Mouse (Mus musculus): Measurements from ENCODE around the gene Vezt. TPM values are rescaled to one million over a fixed set of nuclear protein-coding genes. Genes with fewer than 3 reads are reported as not detected.

Gene Vezt
- polyA plus RNA-seq, 1 experiment from 2014 or later = 29.3 TPM

- Histone ChIP-seq H3K4me2 (no peak overlapping the region), H3K27me3 (ENCODE audit: insufficient read depth, low read length) (no peaks in the 10 kb centered on the region), H3K9me3 (ENCODE audit: low read depth, low read length) (no peaks in the 10 kb centered on the region), H3K27ac (ENCODE audit: low read depth) (no peak overlapping the region), H3K4me1 (ENCODE audit: insufficient read depth) (no peaks in the 10 kb centered on the region; the same call in 1 of the 2 replicates), H3K4me3 (ENCODE audit: low read depth, low read length) (no peak overlapping the region), H3K9ac (no peak overlapping the region), H3K36me3 (ENCODE audit: insufficient read depth) (no peaks in the 10 kb centered on the region)
- no peak for TF ChIP-seq CTCF (IDR thresholded peaks at IDR 0.05; ENCODE audit: low read depth)
- DNase-seq = no peak
- no peak for ATAC-seq (ENCODE audit: insufficient read depth)
- WGBS = 82% methylated on average over 7 of the region's 7 CpGs
Observed at GRCm38 (mm10) chr10:93953504-93953903, 82.1 kb downstream of the Vezt start.

GRCm38 (mm10) chr10:93950991-93951390 lies 84.6 kb downstream of the Vezt start:
- Histone ChIP-seq H3K4me2 (no peak overlapping the region), H3K36me3 (ENCODE audit: insufficient read depth) (no peaks in the 10 kb centered on the region), H3K4me3 (ENCODE audit: low read depth, low read length) (no peak overlapping the region), H3K9ac (no peak overlapping the region), H3K4me1 (ENCODE audit: insufficient read depth) (no peaks in the 10 kb centered on the region; the same call in 1 of the 2 replicates), H3K27me3 (ENCODE audit: insufficient read depth, low read length) (no peaks in the 10 kb centered on the region), H3K27ac (ENCODE audit: low read depth) (no peak overlapping the region), H3K9me3 (ENCODE audit: low read depth, low read length) (no peaks in the 10 kb centered on the region)
- no peak for TF ChIP-seq CTCF (IDR thresholded peaks at IDR 0.05; ENCODE audit: low read depth)
- DNase-seq = peak; percentile 11
- no peak for ATAC-seq (ENCODE audit: insufficient read depth)
- WGBS = 73% methylated on average over 3 of the region's 3 CpGs

- no peak overlapping the region for H3K4me3 ChIP-seq (ENCODE audit: low read depth, low read length)
- H3K9ac ChIP-seq = no peak overlapping the region
- no peaks in the 10 kb centered on the region for H3K9me3 ChIP-seq (ENCODE audit: low read depth, low read length)
- no peaks in the 10 kb centered on the region for H3K36me3 ChIP-seq (ENCODE audit: insufficient read depth)
- TF ChIP-seq CTCF (IDR thresholded peaks at IDR 0.05; ENCODE audit: low read depth) = no peak
- ATAC-seq (ENCODE audit: insufficient read depth) = no peak
- no peak for DNase-seq
- no peak overlapping the region for H3K27ac ChIP-seq (ENCODE audit: low read depth)
- H3K4me2 ChIP-seq = no peak overlapping the region
- no peaks in the 10 kb centered on the region for H3K27me3 ChIP-seq (ENCODE audit: insufficient read depth, low read length)
- 87% methylated on average over 2 of the region's 2 CpGs for WGBS
- H3K4me1 ChIP-seq (ENCODE audit: insufficient read depth) = no peaks in the 10 kb centered on the region; the same call in 1 of the 2 replicates
Observed at GRCm38 (mm10) chr10:93949921-93950320, 85.7 kb downstream of the Vezt start.

- H3K9me3 ChIP-seq (ENCODE audit: low read depth, low read length) = no peaks in the 10 kb centered on the region
- no peak for DNase-seq
- no peaks in the 10 kb centered on the region for H3K36me3 ChIP-seq (ENCODE audit: insufficient read depth)
- no peaks in the 10 kb centered on the region for H3K4me1 ChIP-seq (ENCODE audit: insufficient read depth)
- TF ChIP-seq CTCF (IDR thresholded peaks at IDR 0.05; ENCODE audit: low read depth) = no peak
- peak overlapping the region; percentile 12; the same call in 1 of the 2 replicates for H3K4me2 ChIP-seq
- H3K27me3 ChIP-seq (ENCODE audit: insufficient read depth, low read length) = no peaks in the 10 kb centered on the region
- H3K9ac ChIP-seq = no peak overlapping the region
- no peak overlapping the region for H3K27ac ChIP-seq (ENCODE audit: low read depth)
- 53% methylated on average over 9 of the region's 9 CpGs for WGBS
- ATAC-seq (ENCODE audit: insufficient read depth) = peak; percentile 49; the same call in 1 of the 2 replicates
- H3K4me3 ChIP-seq (ENCODE audit: low read depth, low read length) = no peak overlapping the region
Observed at GRCm38 (mm10) chr10:93945843-93946499, 89.6 kb downstream of the Vezt start.

GRCm38 (mm10) chr10:93945364-93945763 lies 90.3 kb downstream of the Vezt start:
- WGBS = 14% methylated on average over 4 of the region's 4 CpGs
- Histone ChIP-seq H3K4me3 (ENCODE audit: low read depth, low read length) (no peak overlapping the region), H3K9me3 (ENCODE audit: low read depth, low read length) (no peaks in the 10 kb centered on the region), H3K4me2 (peak overlapping the region; percentile 12; the same call in 1 of the 2 replicates), H3K27me3 (ENCODE audit: insufficient read depth, low read length) (no peaks in the 10 kb centered on the region), H3K36me3 (ENCODE audit: insufficient read depth) (no peaks in the 10 kb centered on the region), H3K27ac (ENCODE audit: low read depth) (no peak overlapping the region), H3K9ac (no peak overlapping the region), H3K4me1 (ENCODE audit: insufficient read depth) (no peaks in the 10 kb centered on the region)
- ATAC-seq (ENCODE audit: insufficient read depth) (peak; percentile 84), DNase-seq (peak; percentile 88)
- TF ChIP-seq CTCF (IDR thresholded peaks at IDR 0.05; ENCODE audit: low read depth) = peak; percentile 84

- Histone ChIP-seq H3K27me3 (ENCODE audit: insufficient read depth, low read length) (no peaks in the 10 kb centered on the region), H3K4me1 (ENCODE audit: insufficient read depth) (no peaks in the 10 kb centered on the region), H3K9ac (no peak overlapping the region), H3K4me3 (ENCODE audit: low read depth, low read length) (no peak overlapping the region), H3K9me3 (ENCODE audit: low read depth, low read length) (no peaks in the 10 kb centered on the region), H3K36me3 (ENCODE audit: insufficient read depth) (no peaks in the 10 kb centered on the region), H3K4me2 (no peak overlapping the region), H3K27ac (ENCODE audit: low read depth) (no peak overlapping the region)
- TF ChIP-seq CTCF (IDR thresholded peaks at IDR 0.05; ENCODE audit: low read depth) = no peak
- ATAC-seq (ENCODE audit: insufficient read depth) (no peak), DNase-seq (no peak)
- WGBS = 38% methylated on average over 5 of the region's 5 CpGs
Observed at GRCm38 (mm10) chr10:93944241-93944640, 91.4 kb downstream of the Vezt start.

- DNase-seq (no peak), ATAC-seq (ENCODE audit: insufficient read depth) (no peak)
- no peaks in the 10 kb centered on the region for H3K36me3 ChIP-seq (ENCODE audit: insufficient read depth)
- no peak overlapping the region for H3K27ac ChIP-seq (ENCODE audit: low read depth)
- WGBS = 69% methylated on average over 5 of the region's 5 CpGs
- no peaks in the 10 kb centered on the region for H3K4me1 ChIP-seq (ENCODE audit: insufficient read depth)
- H3K27me3 ChIP-seq (ENCODE audit: insufficient read depth, low read length) = no peaks in the 10 kb centered on the region
- H3K9ac ChIP-seq = no peak overlapping the region
- TF ChIP-seq CTCF (IDR thresholded peaks at IDR 0.05; ENCODE audit: low read depth) = no peak
- H3K9me3 ChIP-seq (ENCODE audit: low read depth, low read length) = no peaks in the 10 kb centered on the region
- no peak overlapping the region for H3K4me2 ChIP-seq
- no peak overlapping the region for H3K4me3 ChIP-seq (ENCODE audit: low read depth, low read length)
Observed at GRCm38 (mm10) chr10:93940279-93940678, 95.3 kb downstream of the Vezt start.
